Mouse (Mus musculus): ENCODE measurements around the gene Casp8ap2. TPM values are rescaled to one million over a fixed set of nuclear protein-coding genes. Genes with fewer than 3 reads are reported as not detected.

Gene Casp8ap2
- polyA plus RNA-seq, 1 experiment from 2014 or later, result 38.9 TPM

DNA sequence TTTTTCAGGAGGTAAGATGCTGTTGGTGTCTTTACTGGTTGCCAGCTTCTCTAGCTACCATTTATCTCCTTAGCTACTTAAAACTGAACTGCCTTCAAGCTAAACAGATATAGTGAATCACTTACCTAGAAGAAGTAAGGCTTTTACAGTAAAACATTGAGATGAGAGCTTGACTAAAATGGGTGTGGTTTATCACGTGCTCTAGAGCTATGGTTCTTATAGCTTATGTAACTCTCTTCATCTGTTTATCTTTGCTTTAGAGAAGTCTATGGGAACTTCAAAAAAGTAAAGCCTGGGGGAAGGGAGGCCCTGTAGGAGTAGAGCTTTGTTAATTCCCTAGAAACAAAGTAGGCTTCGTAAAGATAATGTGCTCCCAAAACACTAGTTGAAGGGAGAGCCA lies 58.8 kb downstream of the Casp8ap2 start:
- no peak for ATAC-seq (ENCODE audit: low FRiP score)
- Histone ChIP-seq H3K9ac (replicated peaks) (no peak overlapping the region), H3K27ac (replicated peaks) (no peak overlapping the region), H3K36me3 (peaks cover 83% of the 10 kb centered on the region), H3K4me2 (no peak overlapping the region), H3K4me1 (no peaks in the 10 kb centered on the region), H3K4me3 (replicated peaks) (no peak overlapping the region), H3K9me3 (replicated peaks) (no peaks in the 10 kb centered on the region), H3K27me3 (replicated peaks) (no peaks in the 10 kb centered on the region)
- 93% methylated on average over 2 of the region's 2 CpGs for WGBS

DNA sequence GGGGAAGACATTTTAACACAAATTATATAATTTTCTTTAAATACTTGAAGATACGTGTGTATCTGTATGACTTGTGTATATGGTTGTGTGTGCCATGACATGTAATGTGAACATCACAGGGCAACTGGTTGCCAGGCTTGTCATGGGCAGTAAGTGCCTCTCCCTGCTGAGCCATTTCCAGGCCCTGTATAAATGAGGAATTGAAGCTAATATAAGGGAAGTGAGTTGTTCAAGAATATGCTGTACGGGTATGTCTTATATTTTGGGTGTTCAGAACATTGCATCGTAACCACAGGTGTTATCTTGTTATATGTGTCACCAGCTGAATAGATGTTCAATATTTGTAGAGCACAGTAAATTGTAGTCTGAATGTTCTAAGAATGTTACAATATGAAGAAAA lies 62.2 kb downstream of the Casp8ap2 start:
- Histone ChIP-seq H3K27me3 (replicated peaks) (no peaks in the 10 kb centered on the region), H3K4me2 (no peak overlapping the region), H3K4me3 (replicated peaks) (no peak overlapping the region), H3K27ac (replicated peaks) (no peak overlapping the region), H3K9ac (replicated peaks) (no peak overlapping the region), H3K36me3 (peaks cover 79% of the 10 kb centered on the region), H3K9me3 (replicated peaks) (no peaks in the 10 kb centered on the region), H3K4me1 (no peaks in the 10 kb centered on the region)
- WGBS, result 95% methylated on average over 3 of the region's 3 CpGs
- no peak for ATAC-seq (ENCODE audit: low FRiP score)

DNA sequence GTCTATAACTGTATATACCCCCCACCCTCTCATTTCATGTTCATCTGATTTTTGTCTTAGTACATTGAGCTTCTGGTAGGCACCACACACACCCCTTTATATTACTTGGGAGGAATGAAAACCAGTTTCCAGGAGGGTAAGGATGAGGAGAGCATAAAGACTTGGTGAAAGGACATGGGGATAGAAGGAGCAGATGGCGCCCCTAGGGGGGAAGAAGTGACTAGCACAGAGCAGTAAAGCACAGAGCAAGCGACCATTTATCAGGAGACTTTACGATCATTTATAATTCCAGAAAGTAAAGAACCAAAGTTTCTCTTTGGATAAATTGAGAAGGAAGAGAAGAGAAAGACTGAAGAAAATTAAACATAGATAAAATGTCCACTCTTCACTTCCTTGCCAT lies 65.6 kb downstream of the Casp8ap2 start:
- no peak overlapping the region for H3K4me3 ChIP-seq (replicated peaks)
- no peak overlapping the region for H3K4me2 ChIP-seq
- H3K27ac ChIP-seq (replicated peaks), result no peak overlapping the region
- H3K27me3 ChIP-seq (replicated peaks), result no peaks in the 10 kb centered on the region
- no peak overlapping the region for H3K9ac ChIP-seq (replicated peaks)
- WGBS, result 83% methylated on average over 3 of the region's 3 CpGs
- ATAC-seq (ENCODE audit: low FRiP score), result no peak
- no peaks in the 10 kb centered on the region for H3K4me1 ChIP-seq
- H3K9me3 ChIP-seq (replicated peaks), result no peaks in the 10 kb centered on the region
- H3K36me3 ChIP-seq, result peaks cover 70% of the 10 kb centered on the region

DNA sequence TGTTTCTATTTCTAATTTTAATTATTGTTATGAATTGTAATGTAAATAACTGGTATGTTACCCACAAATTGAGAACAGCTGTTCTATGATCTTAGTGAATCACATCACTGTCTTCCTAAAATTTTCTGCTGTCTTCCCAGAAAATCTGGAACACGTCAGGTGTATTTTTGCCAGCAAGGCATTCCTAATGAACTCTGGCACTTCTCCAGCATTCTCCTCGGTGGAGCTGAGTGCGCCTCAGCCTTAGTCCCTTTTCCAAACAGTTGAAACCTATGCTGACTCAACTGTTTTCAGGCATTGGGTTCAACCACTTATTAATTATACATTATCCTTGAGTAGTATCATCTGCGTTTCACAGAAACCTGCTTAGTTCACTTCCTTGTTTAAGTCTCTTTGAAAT lies 67.2 kb downstream of the Casp8ap2 start:
- Histone ChIP-seq H3K4me2 (no peak overlapping the region), H3K36me3 (peaks cover 65% of the 10 kb centered on the region), H3K4me3 (replicated peaks) (no peak overlapping the region), H3K9ac (replicated peaks) (no peak overlapping the region), H3K27me3 (replicated peaks) (no peaks in the 10 kb centered on the region), H3K27ac (replicated peaks) (no peak overlapping the region), H3K9me3 (replicated peaks) (no peaks in the 10 kb centered on the region), H3K4me1 (no peaks in the 10 kb centered on the region)
- WGBS, result 80% methylated on average over 4 of the region's 4 CpGs
- no peak for ATAC-seq (ENCODE audit: low FRiP score)

DNA sequence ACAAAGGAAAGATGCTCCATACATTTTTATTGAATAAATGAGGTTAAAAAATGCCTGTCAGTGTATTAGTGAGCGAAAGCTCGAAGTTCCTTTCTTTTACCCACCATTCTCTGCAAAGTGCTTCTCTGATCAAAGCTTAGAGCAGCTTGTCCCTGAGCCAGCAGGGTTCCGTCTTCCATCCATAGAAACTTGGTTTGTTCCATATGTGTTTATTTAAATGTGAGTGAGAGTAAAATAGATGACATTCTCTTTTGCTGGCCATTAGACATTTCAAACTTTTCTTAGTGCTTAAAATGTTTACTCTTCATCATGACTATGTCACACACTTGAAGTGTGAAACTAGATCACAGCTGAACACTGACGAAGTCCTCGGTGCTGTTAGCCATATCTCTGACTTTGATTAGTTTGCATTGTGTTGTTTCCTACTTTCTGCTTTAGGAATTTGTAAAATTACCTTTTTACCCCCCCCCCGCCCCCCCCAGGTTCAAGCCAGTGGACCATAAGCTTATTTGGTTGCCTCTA lies 67.9 kb downstream of the Casp8ap2 start:
- Histone ChIP-seq H3K9ac (replicated peaks) (no peak overlapping the region), H3K36me3 (peaks cover 65% of the 10 kb centered on the region), H3K27me3 (replicated peaks) (no peaks in the 10 kb centered on the region), H3K4me1 (no peaks in the 10 kb centered on the region), H3K4me3 (replicated peaks) (no peak overlapping the region), H3K27ac (replicated peaks) (no peak overlapping the region), H3K4me2 (no peak overlapping the region), H3K9me3 (replicated peaks) (no peaks in the 10 kb centered on the region)
- WGBS, result 90% methylated on average over 6 of the region's 6 CpGs
- no peak for ATAC-seq (ENCODE audit: low FRiP score)

Other genes starting within 250 kb of the Casp8ap2 start
- not detected in 2 replicates for gene Gja10, start 12.7 kb upstream of the Casp8ap2 start, polyA plus RNA-seq (2015; fragmentation: Nextera tagmentation; extraction: Ambion mirVana)
- 17.1 and 18.3 TPM in 2 replicates for gene Mdn1, start 41.7 kb downstream of the Casp8ap2 start, polyA plus RNA-seq (2015; fragmentation: Nextera tagmentation; extraction: Ambion mirVana)
- 106 and 120 TPM in 2 replicates for gene Lyrm2, start 184.8 kb downstream of the Casp8ap2 start, polyA plus RNA-seq (2015; fragmentation: Nextera tagmentation; extraction: Ambion mirVana)